Mouse (Mus musculus) layer of hippocampus, adult 8-10 months (tissue): ENCODE data around the gene Gprasp2. TPM values are rescaled to one million over a fixed set of nuclear protein-coding genes. Genes with fewer than 3 reads are reported as not detected.

Experiments used
- total RNA-seq, 4 experiments: library from RNA; stranded (reverse); gene quantifications; 2 replicates each; pipeline ENCODE4 v1.2.4; 2022

Gene Gprasp2
- total RNA-seq, 4 experiments from 2014 or later, result 190 to 236 (median 213) TPM

Other genes with a start within 250 kb of the Gprasp2 start
- gene Nxf7, start 240.3 kb upstream of the Gprasp2 start, total RNA-seq, result not detected
- gene Prame, start 211.3 kb upstream of the Gprasp2 start, total RNA-seq, result not detected
- gene Tcp11x2, start 145.2 kb upstream of the Gprasp2 start, total RNA-seq, result not detected
- not detected for gene Tmsb15a, start 113.8 kb upstream of the Gprasp2 start, total RNA-seq
- gene Armcx5, start 96.3 kb upstream of the Gprasp2 start, total RNA-seq, result 10 to 100 TPM; 29.5 to 35.9 (median 30.7) TPM
- gene Gprasp1, start 96.3 kb upstream of the Gprasp2 start, total RNA-seq, result 100 to 1,000 TPM; 301 to 353 (median 333) TPM
- 10 to 100 TPM; 64.5 to 78.8 (median 68.9) TPM for gene Bhlhb9, start 41.4 kb upstream of the Gprasp2 start, total RNA-seq
- gene Arxes2, start 154.8 kb downstream of the Gprasp2 start, total RNA-seq, result 10 to 100 TPM; 59.6 to 66.4 (median 64.4) TPM
- 10 to 100 TPM; 26.7 to 40.5 (median 33.8) TPM for gene Arxes1, start 194.3 kb downstream of the Gprasp2 start, total RNA-seq
- gene Bex2, start 229.2 kb downstream of the Gprasp2 start, total RNA-seq, result 100 to 1,000 TPM; 274 to 337 (median 308) TPM
- not detected for gene Nxf3, start 246.2 kb downstream of the Gprasp2 start, total RNA-seq